Mouse (Mus musculus): ENCODE data around the gene Atp1a2.
A peak's percentile ranks its signal among the peaks of the same experiment; 100 is the strongest.

DNA sequence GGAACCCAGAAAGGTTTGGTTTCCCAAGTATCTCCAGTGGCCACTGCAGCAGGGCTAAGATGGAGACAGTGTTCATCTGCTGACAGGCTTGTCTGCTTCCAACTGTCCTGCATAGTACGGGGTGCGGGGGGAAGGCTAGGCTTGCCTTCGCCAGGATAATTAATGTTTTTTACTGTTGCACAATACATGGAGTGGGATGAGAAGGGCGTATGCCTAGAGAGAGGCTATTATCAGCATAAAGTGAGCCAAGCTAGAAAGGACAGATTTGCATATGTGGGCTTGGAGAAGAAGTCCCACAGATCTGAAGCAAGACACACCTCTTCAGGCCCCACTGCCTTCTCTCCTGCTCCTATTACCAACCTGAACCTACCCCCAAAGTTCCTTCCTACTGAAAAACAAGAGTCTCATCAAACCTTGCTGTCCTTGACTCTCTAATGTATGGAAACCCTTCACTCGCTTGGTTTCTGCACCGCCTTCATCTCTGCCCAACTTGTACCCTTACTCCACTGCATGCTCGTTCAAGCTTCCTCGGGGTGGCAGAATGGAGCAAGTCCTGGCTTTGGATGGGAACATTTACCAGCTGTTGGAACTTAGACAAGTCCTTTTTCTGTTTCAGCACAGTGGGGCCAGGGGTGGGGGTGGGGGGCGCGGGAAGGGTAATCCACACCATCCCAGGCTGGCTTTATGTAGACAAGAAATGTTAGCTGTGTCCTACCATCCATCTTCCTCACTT lies 16.2 kb downstream of the Atp1a2 start:
- TF ChIP-seq POLR2A (IDR thresholded peaks at IDR 0.05; ENCODE audit: extremely low read depth, insufficient read depth, low read length) (peak; percentile 4; the same call in 1 of the 2 replicates), CTCF (IDR thresholded peaks at IDR 0.05; ENCODE audit: extremely low read depth, insufficient read depth, low read length) (peak; percentile 31; the same call in 1 of the 2 replicates)
